Mouse (Mus musculus) kidney, adult 8-10 months (tissue): ENCODE measurements around the gene Nedd4.

Experiments
- DNase-seq, 2 experiments: peaks; one replicate each; pipeline ENCODE4 v3.0.0; 2022

Nedd4 gene

GRCm38 (mm10) chr9:72683268-72683667 lies 21.1 kb downstream of the Nedd4 start:
- DNase-seq = no peak

GRCm38 (mm10) chr9:72685231-72685630 lies 23.1 kb downstream of the Nedd4 start:
- DNase-seq = no peak

GRCm38 (mm10) chr9:72686506-72686905 lies 24.4 kb downstream of the Nedd4 start:
- peak; percentile 28 to 49 for DNase-seq

- DNase-seq = no peak
Observed at GRCm38 (mm10) chr9:72689522-72689921, 27.4 kb downstream of the Nedd4 start.

GRCm38 (mm10) chr9:72690811-72691210 lies 28.7 kb downstream of the Nedd4 start:
- DNase-seq = no peak

GRCm38 (mm10) chr9:72691942-72692341 lies 29.8 kb downstream of the Nedd4 start:
- no peak for DNase-seq

GRCm38 (mm10) chr9:72693081-72693696 lies 31.0 kb downstream of the Nedd4 start:
- peak in 1 of 2 experiments; percentile 33 for DNase-seq

- no peak for DNase-seq
Observed at GRCm38 (mm10) chr9:72693861-72694260, 31.7 kb downstream of the Nedd4 start.

GRCm38 (mm10) chr9:72696508-72696907 lies 34.4 kb downstream of the Nedd4 start:
- no peak for DNase-seq

- DNase-seq = no peak
Observed at GRCm38 (mm10) chr9:72697779-72698178, 35.6 kb downstream of the Nedd4 start.

GRCm38 (mm10) chr9:72699702-72700101 lies 37.6 kb downstream of the Nedd4 start:
- peak; percentile 39 to 43 for DNase-seq

- DNase-seq = no peak
Observed at GRCm38 (mm10) chr9:72701441-72701840, 39.3 kb downstream of the Nedd4 start.

GRCm38 (mm10) chr9:72702075-72702474 lies 39.9 kb downstream of the Nedd4 start:
- DNase-seq = peak; percentile 63 to 75

GRCm38 (mm10) chr9:72703142-72703541 lies 41.0 kb downstream of the Nedd4 start:
- DNase-seq = no peak

- no peak for DNase-seq
Observed at GRCm38 (mm10) chr9:72703754-72704153, 41.6 kb downstream of the Nedd4 start.

- DNase-seq = no peak
Observed at GRCm38 (mm10) chr9:72705270-72705669, 43.1 kb downstream of the Nedd4 start.

- no peak for DNase-seq
Observed at GRCm38 (mm10) chr9:72707999-72708398, 45.9 kb downstream of the Nedd4 start.

- no peak for DNase-seq
Observed at GRCm38 (mm10) chr9:72708690-72709089, 46.5 kb downstream of the Nedd4 start.

GRCm38 (mm10) chr9:72710060-72710459 lies 47.9 kb downstream of the Nedd4 start:
- DNase-seq = no peak

- DNase-seq = peak; percentile 83 to 90
Observed at GRCm38 (mm10) chr9:72714945-72715344, 52.8 kb downstream of the Nedd4 start.

GRCm38 (mm10) chr9:72716200-72716599 lies 54.1 kb downstream of the Nedd4 start:
- no peak for DNase-seq

- DNase-seq = no peak
Observed at GRCm38 (mm10) chr9:72719143-72719542, 57.0 kb downstream of the Nedd4 start.

GRCm38 (mm10) chr9:72721221-72721620 lies 59.1 kb downstream of the Nedd4 start:
- DNase-seq = no peak

GRCm38 (mm10) chr9:72722622-72723021 lies 60.5 kb downstream of the Nedd4 start:
- no peak for DNase-seq

GRCm38 (mm10) chr9:72724491-72725221 lies 62.5 kb downstream of the Nedd4 start:
- DNase-seq = no peak
